Mouse (Mus musculus) spleen, adult 12 weeks (tissue): ENCODE data around the gene Saysd1.

ENCODE experiments used
- DNase-seq: peaks from one replicate; pipeline ENCODE4 v3.0.0; 2022; ENCODE audit warnings: low spot score

Saysd1 gene

DNA sequence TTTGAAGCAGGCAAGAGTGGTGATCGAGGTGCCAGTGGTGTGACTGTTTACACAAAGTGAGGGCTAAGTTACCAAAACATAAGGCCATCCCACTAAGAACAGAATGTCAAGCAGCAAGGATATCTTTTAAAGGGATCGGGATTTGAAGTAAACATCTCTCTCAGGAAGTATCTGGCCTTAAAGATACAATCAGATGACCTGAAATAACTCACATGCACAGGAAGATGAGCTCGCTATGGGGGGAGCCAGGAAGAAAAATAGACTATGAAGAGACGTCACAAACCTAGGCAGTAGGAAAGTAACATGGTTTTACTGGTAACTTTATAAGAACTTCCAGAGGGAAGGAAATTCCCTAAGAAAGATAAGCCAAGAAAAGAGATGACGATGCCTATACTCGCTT is 32.1 kb downstream of the Saysd1 start:
- no peak for DNase-seq

GRCm38 (mm10) chr14:20103207-20103606 is 35.1 kb downstream of the Saysd1 start:
- no peak for DNase-seq

DNA sequence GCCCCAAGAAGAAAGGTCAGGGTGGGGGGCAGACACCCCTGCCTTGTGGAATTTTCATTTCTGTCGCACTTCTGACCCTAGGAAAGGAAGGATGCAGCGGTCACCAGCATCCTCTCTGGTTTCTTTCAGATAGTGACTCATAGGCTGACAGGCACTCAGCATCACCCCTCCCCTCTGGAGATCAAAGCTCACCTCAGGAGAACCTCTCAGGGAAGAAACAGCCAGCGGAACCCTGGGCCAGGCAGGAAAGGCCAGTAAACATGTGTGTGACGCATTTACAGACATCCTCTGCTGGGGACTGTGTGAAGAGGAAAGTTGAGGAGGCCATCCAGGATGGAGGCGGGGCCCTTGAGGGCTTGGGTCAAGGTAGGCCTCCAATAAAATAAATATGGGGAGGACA is 40.3 kb downstream of the Saysd1 start:
- no peak for DNase-seq

DNA sequence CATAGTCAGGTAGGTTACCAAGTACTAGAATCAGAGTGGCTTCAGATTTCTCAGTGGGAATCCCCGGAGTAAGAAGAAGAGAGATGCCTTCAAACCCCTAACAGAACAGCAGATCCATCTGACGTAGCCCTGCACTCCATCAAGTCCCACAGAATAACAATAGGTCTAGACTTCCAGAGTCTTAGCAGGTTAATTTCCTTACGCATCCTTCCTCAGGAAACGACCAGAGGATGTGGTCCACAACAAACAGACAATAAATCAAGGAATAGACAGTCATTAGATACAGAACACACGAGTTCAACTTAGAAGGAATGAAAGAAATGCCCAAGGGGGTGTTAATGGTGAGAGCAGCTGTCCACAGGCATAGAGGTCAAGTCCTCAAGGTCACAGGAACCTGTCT is 43.4 kb downstream of the Saysd1 start:
- DNase-seq: no peak

- no peak for DNase-seq
Measured at GRCm38 (mm10) chr14:20093493-20093892, 44.8 kb downstream of the Saysd1 start.

GRCm38 (mm10) chr14:20084335-20084734 is 54.0 kb downstream of the Saysd1 start:
- no peak for DNase-seq

GRCm38 (mm10) chr14:20082536-20083325 is 55.6 kb downstream of the Saysd1 start:
- DNase-seq: peak; percentile 89

- DNase-seq: no peak
Measured at GRCm38 (mm10) chr14:20081937-20082533, 56.3 kb downstream of the Saysd1 start.

DNA sequence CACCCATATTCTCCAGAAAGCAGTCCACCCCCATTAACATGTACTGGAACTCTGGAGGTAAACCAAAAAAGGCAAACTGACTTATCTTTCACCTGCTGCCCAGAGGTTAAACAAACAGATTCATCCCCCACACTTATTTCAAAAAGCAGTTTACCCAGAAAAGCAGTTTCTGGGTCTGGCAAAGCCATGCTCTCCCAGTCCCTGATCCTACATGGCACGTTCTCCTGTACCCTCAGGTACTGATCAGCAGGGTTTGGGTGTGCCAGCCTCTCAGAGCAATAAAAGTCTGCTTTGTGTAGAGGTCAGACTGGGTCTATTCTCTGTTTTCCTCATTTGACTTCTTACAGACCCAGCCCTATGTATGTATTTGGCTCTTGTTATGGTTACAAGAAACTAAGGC is 57.2 kb downstream of the Saysd1 start:
- DNase-seq: no peak

DNA sequence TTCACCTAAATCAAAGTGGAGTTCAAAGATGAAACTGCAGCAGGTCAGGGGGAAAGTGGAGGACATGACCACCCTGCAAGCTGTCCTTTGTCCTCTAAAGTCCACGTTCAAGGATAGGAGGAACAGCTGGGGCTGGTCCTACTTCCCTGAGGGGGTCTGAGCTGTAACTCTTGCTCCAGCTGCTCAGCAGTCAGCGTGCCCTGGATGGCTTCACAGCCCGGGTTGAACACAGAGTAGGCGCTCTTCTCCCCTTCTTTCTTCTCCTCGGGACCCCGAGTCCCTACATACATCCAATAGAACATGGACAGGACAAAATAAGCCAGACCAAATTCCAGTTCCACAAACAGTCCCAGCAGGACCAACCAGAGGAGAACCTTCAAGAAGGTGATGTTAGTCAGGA is 61.2 kb downstream of the Saysd1 start:
- DNase-seq: no peak

GRCm38 (mm10) chr14:20075544-20075943 is 62.8 kb downstream of the Saysd1 start:
- DNase-seq: no peak

- no peak for DNase-seq
Measured at GRCm38 (mm10) chr14:20074759-20075158, 63.6 kb downstream of the Saysd1 start.

- DNase-seq: no peak
Measured at GRCm38 (mm10) chr14:20070629-20071028, 67.7 kb downstream of the Saysd1 start.

GRCm38 (mm10) chr14:20068365-20068764 is 70.0 kb downstream of the Saysd1 start:
- DNase-seq: no peak

DNA sequence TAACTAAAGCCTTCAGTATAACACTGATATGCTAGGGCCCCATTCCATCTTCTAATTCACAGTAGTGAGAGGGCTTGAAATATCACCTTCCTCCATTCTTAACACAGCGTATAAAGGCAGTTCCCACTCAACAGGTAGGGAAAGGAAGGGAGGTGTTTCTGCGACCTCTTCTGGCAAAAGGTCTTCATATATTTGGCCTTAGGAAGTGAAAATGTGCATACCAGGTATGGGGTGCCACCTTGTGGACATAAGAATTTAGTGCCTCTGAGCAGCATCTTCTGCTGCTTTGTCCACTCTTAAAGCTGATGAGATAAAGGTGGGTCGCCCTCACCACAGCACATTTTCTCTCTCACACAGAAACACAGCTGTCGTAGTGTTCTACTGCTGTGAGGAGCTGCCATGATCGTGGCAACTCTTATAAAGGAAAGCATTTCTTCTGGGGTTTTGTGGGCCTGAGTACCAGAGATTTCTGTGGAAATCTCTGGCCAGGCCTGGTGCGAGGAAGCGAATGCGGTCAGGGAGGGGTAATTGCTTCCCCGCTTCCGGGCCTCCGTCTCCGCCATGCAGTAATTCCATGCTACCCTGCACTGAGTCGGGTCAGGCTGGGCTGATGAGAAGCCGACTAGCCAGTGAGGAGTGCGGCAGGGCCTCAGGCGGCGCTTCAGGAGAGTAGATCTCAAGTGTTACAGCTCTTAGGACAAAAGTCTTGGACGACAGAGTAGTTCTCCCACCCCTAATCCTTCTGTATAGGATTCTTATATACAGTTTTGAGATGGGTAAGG is 70.8 kb downstream of the Saysd1 start:
- DNase-seq: peak; percentile 7

GRCm38 (mm10) chr14:20064771-20065170 is 73.6 kb downstream of the Saysd1 start:
- no peak for DNase-seq

GRCm38 (mm10) chr14:20048481-20048835 is 89.9 kb downstream of the Saysd1 start:
- DNase-seq: no peak

- no peak for DNase-seq
Measured at GRCm38 (mm10) chr14:20047814-20048480, 90.4 kb downstream of the Saysd1 start.

GRCm38 (mm10) chr14:20047291-20047690 is 91.0 kb downstream of the Saysd1 start:
- no peak for DNase-seq

DNA sequence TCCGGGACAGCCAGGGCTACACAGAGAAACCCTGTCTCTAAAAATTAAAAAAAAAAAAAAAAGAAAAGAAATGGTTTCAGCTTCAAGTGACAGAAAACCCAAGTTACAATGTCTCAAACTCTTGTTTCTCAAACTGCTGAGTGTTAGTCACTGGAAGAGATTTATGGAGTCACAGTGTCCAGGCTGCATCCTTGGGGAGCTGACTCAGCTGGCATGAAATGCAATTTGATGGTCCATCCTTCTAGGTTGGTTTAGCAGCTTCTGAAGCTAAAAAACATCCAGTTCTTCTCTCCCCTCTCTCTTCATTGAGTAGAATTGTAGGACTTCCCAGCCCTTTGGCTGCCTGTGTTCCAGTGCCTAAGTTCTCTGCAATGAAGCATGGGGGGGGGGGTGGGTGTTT is 94.3 kb downstream of the Saysd1 start:
- no peak for DNase-seq

DNA sequence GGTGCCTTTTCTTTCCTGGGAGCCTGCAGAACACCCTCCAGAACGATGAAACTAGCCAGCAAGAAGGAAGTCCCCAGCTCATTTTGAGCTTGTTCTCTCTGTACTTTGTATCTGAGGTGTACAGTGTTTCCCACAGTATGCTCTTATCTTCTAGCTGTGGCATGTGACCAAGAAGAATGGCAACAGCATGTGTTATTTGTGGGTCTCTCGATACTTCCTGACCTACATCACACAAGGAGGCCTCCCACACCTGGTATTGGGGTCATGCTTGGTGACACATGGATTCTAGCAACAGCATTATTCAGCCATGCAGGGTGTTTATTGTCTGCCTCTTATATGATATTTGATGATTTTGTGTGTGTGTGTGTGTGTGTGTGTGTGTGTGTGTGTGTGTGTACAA is 96.5 kb downstream of the Saysd1 start:
- no peak for DNase-seq

DNA sequence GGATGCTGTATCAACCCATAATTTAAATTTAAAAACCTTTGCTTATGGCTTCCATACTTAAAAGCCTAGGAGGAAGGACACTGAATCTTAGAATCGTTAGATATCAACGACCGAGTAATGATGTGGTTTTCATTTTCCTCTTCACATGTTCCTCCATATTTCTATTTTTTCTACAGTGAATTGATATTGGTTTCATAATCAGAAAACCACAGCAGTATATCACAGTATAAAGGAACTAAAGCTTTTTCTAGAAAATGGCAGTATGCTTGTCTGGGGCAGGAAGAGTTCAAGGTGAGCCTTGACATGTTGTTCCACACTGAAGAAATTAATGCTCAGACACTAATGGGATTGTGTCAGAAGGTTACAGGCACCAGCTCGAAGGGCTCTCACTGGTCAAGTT is 97.4 kb downstream of the Saysd1 start:
- no peak for DNase-seq

DNA sequence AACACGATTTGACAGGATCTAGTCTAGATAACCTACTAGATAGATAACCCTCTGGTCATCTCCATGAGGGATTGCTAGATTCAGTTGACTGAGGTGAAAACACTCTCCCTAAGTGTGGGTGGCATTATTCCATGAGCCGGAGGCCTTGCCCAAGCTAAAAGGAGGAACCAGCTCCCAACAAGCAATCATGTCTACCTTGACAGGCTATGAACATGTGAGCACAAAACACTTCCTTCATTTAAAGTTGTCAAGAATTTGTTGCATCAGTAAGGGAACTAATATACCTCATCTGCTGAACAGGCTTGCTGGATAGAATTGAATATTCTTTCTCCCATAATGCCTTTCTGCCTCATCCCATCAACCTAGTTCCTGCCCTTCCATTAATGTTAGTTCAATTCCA is 98.5 kb downstream of the Saysd1 start:
- DNase-seq: no peak
